Mouse (Mus musculus): Measurements from ENCODE around the gene Wdr19.

Gene Wdr19

DNA sequence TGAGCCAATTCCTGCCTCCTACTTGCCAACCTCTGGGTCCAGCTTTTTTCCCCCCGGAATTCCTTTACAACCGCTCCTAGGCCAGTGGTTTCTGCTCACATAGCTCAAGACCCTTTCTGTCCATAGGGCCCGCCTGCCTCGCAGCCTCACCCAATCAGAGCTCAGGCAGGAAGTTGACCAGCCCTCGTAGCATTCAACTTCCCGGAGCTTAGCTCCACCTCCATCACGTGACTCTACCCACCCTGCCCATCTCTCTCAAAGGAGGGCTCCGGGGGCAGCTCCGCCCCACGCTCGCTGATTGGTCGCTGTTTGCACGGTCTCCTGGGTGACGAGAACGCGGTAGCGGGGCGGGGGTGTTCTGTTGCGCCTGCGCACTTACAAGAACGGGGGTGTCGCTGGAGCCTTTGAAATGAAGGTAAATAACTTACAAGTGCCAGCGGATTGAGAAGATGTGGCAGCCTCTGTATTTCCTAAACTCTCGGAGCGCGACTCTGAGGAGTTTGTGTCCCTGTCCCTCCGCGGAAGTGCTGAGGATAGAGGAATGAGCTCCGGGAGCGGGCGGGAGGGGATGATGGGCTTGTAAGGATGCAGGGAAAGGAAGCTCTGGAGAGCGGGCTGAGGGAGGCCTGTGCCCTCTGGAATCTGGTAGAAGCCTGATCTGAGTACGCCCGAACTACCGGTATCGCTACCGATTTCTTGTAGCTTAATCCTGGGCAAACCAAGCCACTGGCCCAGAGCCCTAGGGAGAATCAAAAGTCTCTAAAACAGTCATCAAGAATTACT is at the start of gene Wdr19:
TSS of gene Wdr19 (plus strand) at position 351 of the 783 bp plus-strand sequence.
- in situ Hi-C loops (cut with MboI, MseI): no loop called here

DNA sequence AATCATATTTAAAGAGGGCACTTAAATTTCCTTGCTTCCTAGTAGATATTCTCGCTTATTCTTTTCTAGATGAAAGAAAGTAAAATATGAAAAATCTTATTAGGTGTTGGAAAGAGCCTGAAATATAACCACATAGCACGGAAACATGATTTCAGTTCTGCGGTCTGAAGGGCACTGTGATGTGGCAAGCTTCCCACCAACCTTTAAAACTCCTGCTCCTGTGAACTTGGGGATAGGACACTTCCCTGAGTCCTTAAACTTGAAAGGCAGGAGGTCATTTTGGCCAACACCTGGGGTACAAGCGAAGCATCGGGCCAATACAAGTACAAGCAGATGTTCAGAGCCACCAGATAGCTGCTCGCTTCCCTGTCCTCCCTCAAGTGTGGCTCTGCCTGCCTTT is 49.8 kb upstream of the Wdr19 start:
- in situ Hi-C loops (cut with MboI, MseI): no loop called here

DNA sequence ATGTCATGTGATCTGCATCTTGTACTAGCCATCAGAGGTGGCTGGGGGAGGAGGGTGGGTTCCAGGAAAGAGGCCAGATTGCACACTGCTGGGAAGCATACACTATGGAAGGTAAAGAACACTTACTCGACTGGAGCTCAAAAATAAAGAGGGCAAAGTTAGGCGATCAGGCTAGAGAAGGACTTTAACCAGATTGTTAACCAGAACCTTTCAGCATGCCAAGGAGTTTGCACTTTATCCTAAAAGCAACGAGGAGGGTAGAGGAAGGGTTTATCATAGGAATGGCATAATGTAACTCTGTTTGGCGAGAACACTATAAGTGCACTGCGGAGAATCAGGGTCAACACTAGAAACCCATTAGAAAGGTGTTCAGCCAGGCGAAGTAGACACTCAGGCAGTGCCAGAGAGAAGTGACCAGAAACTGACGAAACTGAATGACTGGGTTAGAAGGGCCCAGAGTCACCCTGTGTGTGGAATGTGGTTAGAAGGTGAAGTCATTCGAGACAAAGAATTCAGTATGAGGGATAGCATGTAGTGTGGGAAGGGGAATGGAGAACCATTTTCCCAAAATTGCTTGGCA is 49.0 kb upstream of the Wdr19 start:
- in situ Hi-C loops (cut with MboI, MseI): no loop called here

DNA sequence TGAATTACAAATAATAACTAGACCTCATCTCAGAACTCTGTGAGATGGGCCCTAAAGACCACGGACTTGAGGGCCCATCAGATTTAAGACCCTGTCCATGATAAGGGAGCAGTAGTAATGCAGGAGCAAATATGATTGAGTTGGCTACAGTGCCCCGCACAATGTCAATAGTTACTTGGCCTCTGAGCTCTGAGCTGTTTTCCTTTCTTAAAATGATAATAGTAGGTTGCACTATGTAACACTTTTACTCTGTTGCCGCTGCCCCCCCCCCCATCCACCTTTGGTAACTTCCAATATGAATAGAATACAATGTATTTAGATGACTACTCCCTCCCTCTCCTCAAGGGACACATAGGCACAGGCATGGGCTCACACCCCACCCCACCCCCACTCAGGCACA is 48.2 kb upstream of the Wdr19 start:
- in situ Hi-C loops (cut with MboI, MseI): no loop called here

DNA sequence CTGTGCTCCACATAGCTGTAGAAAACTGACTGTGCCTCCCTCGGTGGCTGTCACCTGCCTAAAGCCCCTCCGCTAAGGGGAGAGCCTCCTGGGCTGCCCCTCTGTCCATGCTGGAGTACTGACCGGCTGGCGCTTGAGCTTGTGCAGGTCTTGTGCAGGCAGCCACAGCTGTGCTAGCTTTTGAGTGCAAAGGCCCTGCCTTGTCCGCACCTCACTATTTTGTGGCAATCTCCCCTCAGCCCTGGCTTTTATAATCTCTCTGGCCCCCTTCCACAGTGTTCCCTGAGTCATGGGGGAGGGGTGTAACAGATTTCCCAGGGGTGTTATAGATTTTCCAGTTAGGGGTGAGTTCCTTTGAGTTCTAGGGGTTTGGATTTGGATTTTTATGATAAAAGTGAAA is 47.7 kb upstream of the Wdr19 start:
- in situ Hi-C loops (cut with MboI, MseI): no loop called here

DNA sequence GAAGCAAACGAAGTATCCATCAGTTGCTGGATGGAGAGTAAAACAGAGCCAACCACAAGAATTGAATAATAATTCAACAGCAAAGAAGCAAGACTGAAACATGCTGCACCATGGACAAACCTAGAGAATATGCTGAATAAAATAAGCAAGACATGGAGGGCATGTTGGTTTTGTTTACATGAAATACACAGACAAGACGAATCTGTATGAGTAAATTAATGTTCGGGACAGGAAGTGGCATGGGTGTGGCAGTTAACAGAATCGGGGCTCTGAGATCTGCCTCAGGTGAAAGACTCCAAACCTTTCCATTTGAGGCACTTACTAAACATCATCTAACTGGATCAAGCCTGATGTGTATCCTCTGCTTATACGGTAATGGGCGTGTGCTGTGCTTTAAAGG is 45.2 kb upstream of the Wdr19 start:
- in situ Hi-C loops (cut with MboI, MseI): no loop called here

DNA sequence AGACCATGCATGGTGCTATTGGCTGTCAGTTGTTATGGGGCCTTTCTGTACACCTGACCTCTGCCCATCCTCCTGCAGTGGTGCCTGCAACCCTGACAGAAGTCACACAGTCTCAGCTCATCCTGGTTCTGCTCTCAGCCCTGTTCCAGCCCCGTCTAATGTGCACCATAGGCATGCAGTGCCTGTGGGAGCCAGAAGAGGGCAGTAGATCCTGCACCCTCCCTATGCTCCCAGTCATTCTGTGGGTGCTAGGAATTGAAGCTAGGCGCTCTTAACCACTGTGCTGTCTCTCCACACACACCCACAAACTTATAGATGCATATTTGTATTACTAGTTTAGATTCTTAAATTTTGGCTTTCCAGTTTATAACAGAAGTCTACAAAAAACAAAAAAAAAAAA is 42.6 kb upstream of the Wdr19 start:
- in situ Hi-C loops (cut with MboI, MseI): no loop called here

DNA sequence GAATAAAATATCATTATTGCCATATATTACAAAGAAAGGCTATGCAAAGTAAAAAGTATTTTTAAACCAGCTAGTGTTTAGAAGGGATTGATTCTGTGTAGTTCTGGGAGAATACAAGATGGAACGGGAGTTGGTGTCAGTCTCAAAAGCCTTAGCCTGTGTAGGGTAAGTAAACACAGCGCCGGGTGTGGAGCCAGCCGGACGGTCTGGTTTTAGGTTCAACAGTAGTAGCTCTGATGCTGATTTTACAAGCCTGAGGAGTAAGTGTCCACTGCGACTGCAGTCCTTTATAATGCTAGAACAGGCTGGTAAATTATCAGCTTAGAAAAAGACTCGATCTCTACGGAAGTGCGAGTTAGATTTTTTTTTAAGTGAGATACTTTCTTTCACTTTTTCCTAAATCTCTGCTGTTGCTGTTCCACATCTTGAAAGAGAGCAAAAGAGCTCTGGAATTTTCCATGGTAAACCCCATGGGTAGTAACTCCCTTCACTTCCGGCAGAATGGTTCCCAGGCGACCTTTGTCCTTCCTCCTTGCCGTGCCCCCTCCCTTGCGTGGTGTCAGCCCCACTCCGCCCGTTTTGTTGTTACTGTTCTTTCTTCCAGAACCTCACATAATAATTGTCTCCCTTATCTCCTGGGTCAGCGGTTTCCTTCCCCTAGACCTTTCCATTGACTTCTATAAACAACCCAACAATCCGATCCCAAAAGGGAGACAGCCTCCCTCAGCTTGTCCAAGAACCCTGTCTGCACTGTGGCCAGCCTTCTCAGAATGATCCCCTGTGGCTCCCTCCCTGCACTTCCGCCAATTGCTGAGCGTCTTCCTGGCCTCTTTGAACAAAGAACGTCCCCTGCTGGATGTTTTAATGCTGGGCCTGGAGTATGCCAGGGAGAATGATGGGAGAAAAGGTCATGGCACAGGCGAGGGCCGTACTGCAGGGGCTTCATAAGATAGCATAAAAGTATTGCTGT is 41.8 kb upstream of the Wdr19 start:
- in situ Hi-C loops (cut with MboI, MseI): no loop called here

DNA sequence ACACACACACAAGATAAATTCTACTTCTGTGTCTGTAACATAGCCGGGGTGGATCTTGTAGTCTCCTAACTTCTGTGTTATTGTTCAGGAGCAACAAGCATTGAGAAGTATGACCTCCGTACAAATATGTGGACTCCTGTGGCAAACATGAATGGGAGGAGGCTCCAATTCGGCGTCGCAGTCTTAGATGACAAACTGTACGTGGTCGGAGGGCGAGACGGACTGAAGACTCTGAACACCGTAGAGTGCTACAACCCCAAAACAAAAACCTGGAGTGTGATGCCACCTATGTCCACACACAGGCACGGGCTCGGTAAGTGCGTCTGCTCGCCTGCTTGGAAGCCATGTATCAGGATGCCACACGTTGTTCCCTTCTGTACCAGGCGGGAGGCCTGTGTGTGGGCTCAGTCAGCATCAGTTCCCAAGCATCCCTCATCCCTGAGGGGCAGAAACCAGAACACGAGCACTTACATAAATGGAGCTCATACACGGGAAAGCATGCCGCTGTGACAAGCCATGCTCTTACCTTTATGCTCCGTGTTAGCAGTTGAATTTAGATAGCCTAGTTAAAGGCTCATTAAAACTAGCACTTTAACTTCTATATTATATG is 40.7 kb upstream of the Wdr19 start:
- in situ Hi-C loops (cut with MboI, MseI): no loop called here

DNA sequence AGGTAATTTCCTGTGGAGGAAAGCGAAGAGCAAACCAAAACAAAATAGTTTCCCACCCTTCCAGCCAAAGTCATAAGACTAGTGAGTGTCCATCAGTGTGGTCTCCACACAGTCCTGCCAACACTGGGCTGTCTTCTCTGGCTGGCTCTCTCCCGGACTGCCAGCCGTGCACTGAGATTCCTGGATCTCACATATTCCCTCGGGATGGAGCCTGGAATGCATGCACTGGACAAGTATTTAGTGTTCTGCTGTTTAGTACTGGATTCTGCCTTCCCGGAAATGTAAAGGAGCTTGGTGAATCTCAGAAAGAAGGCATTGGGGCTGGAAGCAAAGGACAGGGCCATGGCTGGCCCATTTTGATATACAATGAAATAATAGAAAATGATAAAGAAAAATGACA is 36.5 kb upstream of the Wdr19 start:
- in situ Hi-C loops (cut with MboI, MseI): no loop called here

DNA sequence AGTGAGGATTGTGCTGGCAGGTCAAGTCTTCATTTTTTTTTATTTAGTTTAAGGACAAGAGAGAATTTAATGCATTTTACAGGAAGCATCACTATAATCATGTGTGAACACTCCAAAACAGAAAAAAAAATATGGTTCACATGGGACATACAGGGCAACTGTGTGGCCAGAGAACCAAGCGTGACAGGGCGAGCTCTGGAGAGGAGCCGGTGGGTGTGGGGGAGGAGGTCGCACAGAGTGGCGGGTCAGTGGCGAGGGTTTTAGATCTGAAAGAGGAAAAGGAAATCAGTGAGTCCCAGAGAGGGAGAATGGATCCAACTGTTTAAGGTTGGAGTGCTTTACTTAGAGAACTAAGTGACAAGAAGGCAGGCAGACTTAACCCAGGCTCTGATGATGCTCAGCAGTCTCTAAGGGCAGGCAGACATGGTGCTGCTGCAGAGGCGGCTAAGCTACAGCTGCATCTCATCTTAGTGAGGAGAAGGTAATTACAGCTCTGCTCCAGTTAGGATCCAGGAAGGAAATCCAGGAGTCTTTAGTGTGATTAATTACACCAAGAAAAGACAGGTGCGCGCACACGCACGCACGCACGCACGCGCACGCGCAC is 35.9 kb upstream of the Wdr19 start:
- in situ Hi-C loops (cut with MboI, MseI): no loop called here

DNA sequence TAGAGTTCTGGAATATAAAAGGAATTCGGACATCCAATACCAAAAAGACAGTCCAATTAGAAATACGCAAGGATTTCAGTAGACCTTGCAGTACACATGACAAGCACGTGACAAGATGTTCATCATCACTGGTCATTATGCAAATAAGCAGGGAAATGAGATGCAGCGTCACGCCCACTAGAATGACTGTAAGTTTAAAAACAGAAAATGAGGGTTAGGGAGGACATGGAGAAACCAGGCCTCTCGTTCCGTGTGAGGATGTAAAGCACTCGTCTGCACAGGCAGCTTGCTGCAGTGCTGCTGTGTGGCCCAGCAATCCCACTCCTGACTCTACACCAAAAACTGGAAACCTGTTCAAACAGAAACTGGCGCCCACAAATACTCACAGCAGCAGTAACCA is 29.3 kb upstream of the Wdr19 start:
- in situ Hi-C loops (cut with MboI, MseI): no loop called here

DNA sequence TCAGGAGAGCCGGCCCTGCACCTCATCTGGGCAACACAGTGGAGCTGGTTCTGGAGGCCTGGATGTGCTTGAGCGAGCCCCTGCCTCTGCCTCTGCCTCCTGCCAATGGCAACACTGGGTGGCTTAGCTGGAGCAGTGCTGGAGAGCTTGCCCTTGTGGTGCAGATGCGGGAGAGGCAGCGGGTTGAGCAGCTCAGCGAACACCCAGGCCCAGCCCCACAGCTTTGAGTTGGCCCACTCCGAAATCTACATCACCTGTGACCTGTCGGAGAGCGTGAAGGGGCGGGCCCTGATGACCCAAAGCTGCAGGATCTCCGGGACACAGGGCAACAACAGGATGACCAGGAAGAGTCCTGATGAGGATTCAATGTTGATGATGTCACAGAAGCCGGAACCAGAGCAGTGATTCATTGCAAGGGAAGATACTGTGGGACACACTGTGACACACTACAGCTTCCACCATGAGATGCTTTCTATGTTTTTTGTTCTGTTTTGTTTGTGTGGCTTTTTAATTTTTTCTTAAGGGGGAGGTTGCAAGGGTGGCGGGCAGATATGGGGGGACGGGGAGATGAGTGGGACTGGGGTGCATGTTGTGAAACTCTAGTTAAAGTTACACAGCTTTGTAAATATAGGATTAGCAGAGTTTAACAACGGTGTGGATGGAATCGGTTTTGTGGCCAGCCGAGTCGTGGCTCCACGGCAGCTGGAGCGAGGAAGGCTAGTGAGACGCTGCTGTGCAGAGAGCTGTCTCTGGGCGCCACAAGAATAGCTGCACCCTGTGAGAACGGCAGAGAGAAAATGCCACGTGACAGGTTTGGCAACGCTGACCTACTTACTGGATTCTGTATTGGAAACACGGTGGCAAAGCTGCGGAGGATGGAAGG is 24.2 kb upstream of the Wdr19 start:
- in situ Hi-C loops (cut with MboI, MseI): no loop called here

DNA sequence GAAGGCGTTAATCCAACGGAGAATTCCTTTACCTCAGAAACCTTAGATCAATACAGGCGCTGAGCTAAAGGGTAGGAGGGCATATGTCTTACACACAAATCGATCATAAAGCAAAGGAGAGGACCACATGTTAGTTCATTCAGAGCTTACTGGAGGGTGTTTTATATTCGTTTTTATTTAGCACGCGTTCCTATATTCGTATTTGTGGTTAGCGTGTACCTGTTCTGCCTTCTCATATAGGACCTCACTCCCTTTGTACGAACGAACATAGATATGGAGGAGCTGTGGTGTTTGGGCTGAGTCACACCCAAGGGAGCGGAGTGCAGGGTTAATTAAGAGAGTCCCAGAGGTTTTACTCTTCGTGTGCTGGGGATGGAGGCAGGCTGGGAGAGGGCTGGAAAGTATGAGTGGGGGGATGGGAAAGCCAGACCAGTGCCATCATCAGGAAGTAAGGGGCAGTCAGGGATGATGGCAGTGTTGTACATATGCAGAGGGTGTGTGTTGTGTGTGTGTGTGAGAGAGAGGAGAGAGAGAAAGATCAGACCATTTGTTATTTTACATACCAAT is 23.5 kb upstream of the Wdr19 start:
- in situ Hi-C loops (cut with MboI, MseI): no loop called here

DNA sequence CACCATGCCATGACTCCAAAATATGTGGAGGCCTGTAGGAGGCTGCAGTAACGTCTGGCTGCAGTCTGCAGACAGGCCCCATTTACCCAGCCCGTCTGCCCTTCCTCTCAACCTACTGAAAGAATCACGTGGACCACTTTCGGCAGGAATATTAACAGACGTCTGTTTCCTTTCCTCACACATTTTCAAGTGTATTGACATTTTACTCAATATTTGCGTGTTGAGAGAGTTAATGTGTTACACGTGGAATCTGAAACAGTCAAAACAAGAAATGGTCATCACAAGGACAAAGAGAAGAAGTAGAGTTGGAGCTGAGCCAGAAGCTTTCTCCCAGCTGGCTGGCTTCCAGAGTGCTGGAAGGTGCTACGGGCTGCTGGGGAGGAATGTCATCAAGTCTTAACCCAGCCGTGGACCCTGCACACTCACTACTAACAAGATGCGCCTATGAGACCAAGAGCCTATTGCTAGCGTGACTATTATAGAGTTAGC is 22.4 kb upstream of the Wdr19 start:
- in situ Hi-C loops (cut with MboI, MseI): no loop called here

DNA sequence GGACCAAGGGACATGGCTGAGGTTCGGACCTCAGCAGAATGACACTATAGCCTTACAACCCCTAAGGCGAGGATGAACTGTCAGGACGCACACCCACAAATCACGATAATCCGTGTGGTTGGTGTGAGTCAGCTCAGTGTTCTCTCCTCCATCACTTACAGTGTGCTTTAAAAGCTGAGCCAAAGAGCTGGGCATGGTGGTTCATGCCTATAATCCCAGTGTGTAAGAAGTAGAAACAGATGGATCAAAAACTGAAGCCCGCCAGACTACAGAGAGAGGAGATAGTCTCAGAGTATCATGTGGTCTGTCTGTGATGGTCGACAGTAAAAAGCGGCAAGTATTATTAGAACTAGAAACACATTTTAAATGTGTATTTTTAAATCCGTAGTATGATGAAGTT is 21.0 kb upstream of the Wdr19 start:
- in situ Hi-C loops (cut with MboI, MseI): no loop called here

DNA sequence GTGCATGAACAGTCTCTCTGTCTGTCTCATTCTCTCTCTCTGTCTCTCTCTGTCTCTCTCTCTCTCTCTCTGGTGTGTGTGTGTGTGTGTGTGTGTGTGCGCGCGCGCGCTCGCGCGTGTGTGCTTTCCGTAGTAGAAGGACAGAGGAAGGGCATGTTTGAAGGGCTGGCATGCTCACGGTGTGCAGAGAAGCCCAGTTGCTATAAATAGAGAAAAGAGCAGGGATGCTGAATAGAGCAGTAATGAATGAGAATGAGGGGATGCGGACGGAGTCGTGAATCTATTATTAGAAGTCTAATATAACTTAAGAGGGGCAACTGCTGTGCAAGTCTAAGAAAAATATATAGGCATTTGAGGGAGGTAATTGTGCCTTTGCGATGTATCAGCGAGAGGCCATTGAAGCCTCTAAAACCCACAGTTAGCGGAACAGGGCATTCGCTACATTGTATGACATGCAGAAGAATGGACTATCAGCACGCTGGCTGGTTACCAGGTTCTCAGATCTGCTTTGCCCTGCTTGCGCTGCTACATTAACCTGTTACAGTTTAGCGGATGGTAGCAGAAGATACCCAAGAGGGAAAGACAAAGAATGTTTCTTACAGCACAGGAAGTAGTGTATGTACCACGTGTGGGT is 18.2 kb upstream of the Wdr19 start:
- in situ Hi-C loops (cut with MboI, MseI): no loop called here

DNA sequence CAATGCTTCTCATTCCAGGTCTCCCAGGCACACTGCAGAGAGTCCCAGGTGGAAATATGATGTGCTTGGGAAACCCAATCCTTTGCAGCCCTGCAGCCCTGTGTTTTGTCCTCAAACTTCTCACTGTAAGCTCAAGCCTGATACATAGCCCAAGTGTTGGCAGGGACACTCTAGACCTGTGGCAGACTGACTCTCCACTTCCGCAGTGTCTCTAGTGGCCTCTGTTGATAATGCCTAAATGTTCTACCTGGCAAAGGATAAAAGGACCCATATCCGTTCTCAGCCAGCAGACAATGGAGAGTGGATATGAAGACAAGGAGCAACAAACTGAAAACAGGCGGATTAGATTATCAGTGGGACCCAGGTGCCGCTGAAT is 17.7 kb upstream of the Wdr19 start:
- in situ Hi-C loops (cut with MboI, MseI): no loop called here

DNA sequence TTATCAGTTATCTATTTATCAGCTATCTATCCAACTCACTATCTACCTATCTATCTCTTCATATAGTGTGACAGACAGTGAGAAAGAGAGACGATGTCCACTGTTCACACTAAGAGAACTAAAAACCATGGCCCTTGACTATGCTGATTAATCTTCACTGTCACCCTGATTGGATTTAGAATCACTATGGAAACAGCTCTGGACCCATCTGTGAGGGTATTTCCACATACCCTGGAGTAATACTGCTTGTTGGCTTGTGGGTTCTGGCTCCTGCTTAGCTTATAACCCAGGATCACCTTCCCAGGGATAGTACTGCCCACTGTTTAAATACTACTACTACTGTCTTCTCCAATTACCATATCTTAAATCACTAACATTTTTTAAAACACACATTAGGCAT is 17.2 kb upstream of the Wdr19 start:
- in situ Hi-C loops (cut with MboI, MseI): no loop called here

DNA sequence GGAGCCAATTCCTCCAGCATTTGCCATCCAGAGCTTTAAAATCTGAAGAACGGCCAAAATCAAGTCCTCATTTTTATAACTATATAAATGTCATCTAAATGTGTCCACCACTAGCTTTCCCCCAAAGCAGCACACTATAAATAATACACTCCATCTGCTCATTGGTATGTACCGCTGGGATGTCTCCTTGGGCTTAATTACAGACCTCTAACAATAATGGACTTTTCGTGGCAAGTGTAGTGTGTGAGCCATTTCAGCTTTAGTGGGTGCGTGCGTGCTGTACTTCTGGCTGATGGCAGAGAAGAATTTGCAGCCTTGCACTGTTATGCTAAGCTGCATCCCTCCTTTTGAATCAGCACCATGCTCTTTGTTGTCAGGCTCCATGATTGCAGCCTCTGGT is 7.9 kb upstream of the Wdr19 start:
- in situ Hi-C loops (cut with MboI, MseI): no loop called here
